Mouse (Mus musculus): ENCODE results near the gene Ankrd6.

DNA sequence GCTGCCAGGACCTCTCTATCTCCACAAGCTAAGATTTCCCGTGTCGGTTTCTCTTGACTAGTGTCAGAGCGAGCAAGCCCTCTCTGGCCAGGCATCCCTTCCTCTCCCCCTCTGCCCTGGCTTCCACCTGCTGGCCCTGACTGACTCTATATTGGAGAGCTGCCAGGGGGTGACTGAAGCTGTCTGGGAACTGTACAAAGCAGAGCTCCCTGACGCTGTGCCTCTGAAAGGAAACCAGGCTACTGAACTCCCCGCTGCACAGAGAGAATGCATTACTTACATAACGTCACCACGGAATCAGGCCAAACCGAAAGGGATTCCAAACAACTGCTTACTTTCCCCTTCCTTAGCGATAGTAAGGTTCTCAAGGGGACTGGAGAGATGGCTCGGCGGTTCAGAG lies 61.4 kb downstream of the Ankrd6 start:
- TF ChIP-seq CTCF (IDR thresholded peaks at IDR 0.05; ENCODE audit: low read depth), result no peak
- no peak for TF ChIP-seq EP300 (IDR thresholded peaks at IDR 0.05; ENCODE audit: low read depth)

Data from heart, postnatal 0 days (tissue).